Mouse (Mus musculus): ENCODE results near the gene Mr1. TPM values are rescaled to one million over a fixed set of nuclear protein-coding genes. Genes with fewer than 3 reads are reported as not detected.

Mr1 gene
- total RNA-seq, 2 experiments from 2014 or later = 3.3 to 7.6 TPM

Other genes with a start within 250 kb of the Mr1 start
- 6.8 and 12.1 TPM in 2 replicates for gene Ier5, start 47.2 kb downstream of the Mr1 start, total RNA-seq (2015)
- gene Ier5, start 47.2 kb downstream of the Mr1 start, total RNA-seq (2017) = 5.1 and 5.7 TPM in 2 replicates
- gene Stx6, start 11.9 kb upstream of the Mr1 start, total RNA-seq (2015) = 11.2 and 17.6 TPM in 2 replicates
- 31.0 and 32.6 TPM in 2 replicates for gene Stx6, start 11.9 kb upstream of the Mr1 start, total RNA-seq (2017)
- gene BC034090, start 97.6 kb upstream of the Mr1 start, total RNA-seq (2015) = 0.07 TPM in 1 of 2 replicates, not detected in the other
- gene BC034090, start 97.6 kb upstream of the Mr1 start, total RNA-seq (2017) = 0.20 TPM in 1 of 2 replicates, not detected in the other

Data from megakaryocyte progenitor cell, adult 5-6 weeks (primary cell).